In genomic region chr5:35005659-35006058, GRCm38 (mm10) we compare ENCODE assay signal across 20 mouse cellular contexts. TPM values are rescaled to one million over a fixed set of nuclear protein-coding genes. Genes with fewer than 3 reads are reported as not detected.
"Had no signal": no experiment of that assay in that cellular context is flagged by ENCODE, and none has a peak within 500 bp of the region (broad histone marks: within the 10 kb centered on the region; RNA-seq: fewer than 3 reads in every experiment).

No protein-coding gene starts in this region.

- H3K36me3 ChIP-seq: intestine, embryonic 15.5 days; stomach, embryonic 15.5 days had no signal

- H3K27ac ChIP-seq: intestine, embryonic 15.5 days; kidney, embryonic 15.5 days; limb, embryonic 12.5 days; limb, embryonic 15.5 days; stomach, embryonic 15.5 days had no signal

- H3K9me3 ChIP-seq: intestine, embryonic 15.5 days; kidney, embryonic 15.5 days; limb, embryonic 12.5 days; limb, embryonic 15.5 days; stomach, embryonic 15.5 days had no signal

- H3K4me1 ChIP-seq: intestine, embryonic 15.5 days; stomach, embryonic 15.5 days had no signal

- H3K27me3 ChIP-seq: intestine, embryonic 15.5 days; kidney, embryonic 15.5 days; limb, embryonic 12.5 days; stomach, embryonic 15.5 days had no signal

- H3K9ac ChIP-seq: intestine, embryonic 15.5 days; kidney, embryonic 15.5 days; limb, embryonic 12.5 days; limb, embryonic 15.5 days; stomach, embryonic 15.5 days had no signal

- H3K4me3 ChIP-seq: intestine, embryonic 15.5 days; kidney, embryonic 15.5 days; limb, embryonic 12.5 days; limb, embryonic 15.5 days; stomach, embryonic 15.5 days had no signal

- H3K4me2 ChIP-seq: intestine, embryonic 15.5 days; kidney, embryonic 15.5 days; limb, embryonic 12.5 days; limb, embryonic 15.5 days; midbrain, embryonic 11.5 days; stomach, embryonic 15.5 days had no signal

- DNase-seq: kidney, adult 11 months; kidney, adult 8-10 months; kidney, postnatal 10 days; kidney, postnatal 36 days; left cerebral cortex, postnatal 4 days; lung, adult 2 months; lung, postnatal 14 days; lung, postnatal 4 days; midbrain, embryonic 14.5 days; right cerebral cortex, postnatal 14 days; right cerebral cortex, postnatal 4 days; spleen, adult 18-20 months; thymus, postnatal 25 days had no signal

- ATAC-seq: intestine, embryonic 15.5 days had no signal

RNA-seq across cellular contexts. Expression of gene Dok7, which starts 50.9 kb away (rescaled TPM):
- total RNA-seq: megakaryocyte-erythroid progenitor cell, adult 5-6 weeks had no signal
